25 mouse cellular contexts compared by ENCODE assay signal in genomic region chr7:74466886-74467285, GRCm38 (mm10).
DNase-seq lines count a peak whose midpoint lies in the region; ATAC-seq and TF ChIP-seq lines count a peak whose summit lies in the region.
"Had no signal": no experiment of that assay in that cellular context is flagged by ENCODE, and none has a peak within 500 bp of the region (broad histone marks: within the 10 kb centered on the region; RNA-seq: fewer than 3 reads in every experiment).

No protein-coding gene starts in this region.

- no peaks in the 10 kb centered on the region for H3K36me3 ChIP-seq in heart, adult 2 months (ENCODE audit: control insufficient read depth, insufficient read depth, low read length)
- H3K36me3 ChIP-seq in hindbrain, embryonic 10.5 days: no peaks in the 10 kb centered on the region
- no peaks in the 10 kb centered on the region for H3K36me3 ChIP-seq in hindbrain, embryonic 13.5 days
- no peaks in the 10 kb centered on the region for H3K36me3 ChIP-seq in kidney, postnatal 0 days (ENCODE audit: insufficient read depth, low read length)
- H3K36me3 ChIP-seq: forebrain, embryonic 10.5 days; intestine, embryonic 15.5 days; liver, embryonic 15.5 days; lung, embryonic 15.5 days; neural tube, embryonic 13.5 days had no signal

- 71% methylated on average over 4 of the region's 4 CpGs for WGBS in heart, adult 2 months
- 76% methylated on average over 4 of the region's 4 CpGs for WGBS in hindbrain, embryonic 10.5 days
- 79% methylated on average over 4 of the region's 4 CpGs for WGBS in hindbrain, embryonic 13.5 days
- WGBS in kidney, postnatal 0 days: 35% methylated on average over 4 of the region's 4 CpGs

- H3K9me3 ChIP-seq in hindbrain, embryonic 10.5 days: no peaks in the 10 kb centered on the region
- no peaks in the 10 kb centered on the region for H3K9me3 ChIP-seq in hindbrain, embryonic 13.5 days
- H3K9me3 ChIP-seq in kidney, postnatal 0 days (replicated peaks; ENCODE audit: low read length): no peaks in the 10 kb centered on the region
- H3K9me3 ChIP-seq: forebrain, embryonic 10.5 days; intestine, embryonic 15.5 days; liver, embryonic 15.5 days; lung, embryonic 15.5 days; neural tube, embryonic 13.5 days had no signal

- DNase-seq in heart, adult 2 months: peak in 1 of 2 experiments; percentile 24
- no peak for DNase-seq in heart, postnatal 14 days
- DNase-seq in hindbrain, embryonic 10.5 days (ENCODE audit: low spot score): no peak
- DNase-seq in kidney, adult 8-10 months: peak; percentile 17 to 43
- peak; percentile 19 for DNase-seq in kidney, postnatal 0 days (ENCODE audit: low spot score)
- DNase-seq in cerebellum, adult 8-10 months: no peak
- no peak for DNase-seq in layer of hippocampus, postnatal 25 days (ENCODE audit: extremely low spot score in 1 of 2, low spot score in 1 of 2)
- DNase-seq: adrenal gland, postnatal 25 days; cerebellum, postnatal 10 days; layer of hippocampus, postnatal 36 days; liver; lung, postnatal 4 days; retina, postnatal 1 day; right cerebral cortex, postnatal 25 days; spleen, adult 18-20 months had no signal

- TF ChIP-seq CTCF in heart, adult 2 months (IDR thresholded peaks at IDR 0.05): no peak
- TF ChIP-seq CTCF in kidney, postnatal 0 days (IDR thresholded peaks at IDR 0.05; ENCODE audit: low read depth): no peak

- H3K4me2 ChIP-seq in hindbrain, embryonic 13.5 days: no peak overlapping the region
- no peak overlapping the region for H3K4me2 ChIP-seq in kidney, postnatal 0 days (ENCODE audit: low read length)
- H3K4me2 ChIP-seq: intestine, embryonic 15.5 days; liver, embryonic 15.5 days; lung, embryonic 15.5 days; neural tube, embryonic 13.5 days had no signal

- H3K79me2 ChIP-seq in heart, adult 2 months (replicated peaks; ENCODE audit: control insufficient read depth, insufficient read depth, low read length): no peaks in the 10 kb centered on the region; the same call in 1 of the 2 replicates

- ATAC-seq in hindbrain, embryonic 13.5 days (ENCODE audit: low FRiP score): no peak
- ATAC-seq in kidney, postnatal 0 days (replicated peaks; ENCODE audit: low FRiP score, low read depth): no peak
- ATAC-seq: hindbrain, embryonic 16.5 days; intestine, embryonic 15.5 days; midbrain, embryonic 16.5 days had no signal

- TF ChIP-seq EP300 in heart, adult 2 months (IDR thresholded peaks at IDR 0.05; ENCODE audit: insufficient read depth, low read depth, low read length): no peak

- H3K4me1 ChIP-seq in heart, adult 2 months (ENCODE audit: control insufficient read depth, insufficient read depth, low read length): peaks cover 5% of the 10 kb centered on the region
- peaks cover 12% of the 10 kb centered on the region; the same call in 1 of the 2 replicates for H3K4me1 ChIP-seq in hindbrain, embryonic 10.5 days (replicated peaks)
- H3K4me1 ChIP-seq in hindbrain, embryonic 13.5 days (replicated peaks): peaks cover 26% of the 10 kb centered on the region
- peaks cover 20% of the 10 kb centered on the region for H3K4me1 ChIP-seq in kidney, postnatal 0 days (replicated peaks; ENCODE audit: insufficient read depth, low read length)
- H3K4me1 ChIP-seq: intestine, embryonic 15.5 days; liver, embryonic 15.5 days had no signal

- no peak overlapping the region for H3K4me3 ChIP-seq in heart, adult 2 months
- no peak overlapping the region for H3K4me3 ChIP-seq in hindbrain, embryonic 10.5 days
- no peak overlapping the region for H3K4me3 ChIP-seq in hindbrain, embryonic 13.5 days
- H3K4me3 ChIP-seq in kidney, postnatal 0 days (replicated peaks; ENCODE audit: low read depth, low read length): no peak overlapping the region
- H3K4me3 ChIP-seq: forebrain, embryonic 10.5 days; intestine, embryonic 15.5 days; layer of hippocampus, adult 2 months; liver, embryonic 15.5 days; lung, embryonic 15.5 days; myocyte; neural tube, embryonic 13.5 days had no signal

- no peak for TF ChIP-seq POLR2A in heart, adult 2 months (IDR thresholded peaks at IDR 0.05; ENCODE audit: insufficient read depth, low read depth, low read length)

- intact Hi-C loops in heart, adult 2 months (cut with DNase I): loop anchor here (5.0 kb wide), 1 partner anchor 45 kb away; no protein-coding TSS in a partner anchor
- intact Hi-C loops in heart, postnatal 14 days (cut with DNase I): no loop called here

- H3K27ac ChIP-seq in heart, adult 2 months: peak overlapping the region; percentile 13
- peak overlapping the region; percentile 29; the same call in 1 of the 2 replicates for H3K27ac ChIP-seq in hindbrain, embryonic 10.5 days
- no peak overlapping the region for H3K27ac ChIP-seq in hindbrain, embryonic 13.5 days
- 0 out of 2 replicates have a peak overlapping the region, but pooled peaks have one; percentile 25 for H3K27ac ChIP-seq in kidney, postnatal 0 days
- H3K27ac ChIP-seq: forebrain, embryonic 10.5 days; intestine, embryonic 15.5 days; layer of hippocampus, adult 2 months; liver, embryonic 15.5 days; lung, embryonic 15.5 days; neural tube, embryonic 13.5 days had no signal

- H3K27me3 ChIP-seq in heart, adult 2 months (ENCODE audit: control insufficient read depth, insufficient read depth, low read length): no peaks in the 10 kb centered on the region
- no peaks in the 10 kb centered on the region for H3K27me3 ChIP-seq in hindbrain, embryonic 10.5 days (ENCODE audit: insufficient read depth, poor library complexity, severe bottlenecking)
- no peaks in the 10 kb centered on the region for H3K27me3 ChIP-seq in hindbrain, embryonic 13.5 days
- H3K27me3 ChIP-seq in kidney, postnatal 0 days (ENCODE audit: insufficient read depth, low read length): no peaks in the 10 kb centered on the region
- H3K27me3 ChIP-seq: intestine, embryonic 15.5 days; liver, embryonic 15.5 days; lung, embryonic 15.5 days; neural tube, embryonic 13.5 days had no signal

- no peak overlapping the region for H3K9ac ChIP-seq in heart, adult 2 months (ENCODE audit: low read depth, low read length)
- H3K9ac ChIP-seq in hindbrain, embryonic 13.5 days: no peak overlapping the region
- H3K9ac ChIP-seq in kidney, postnatal 0 days (ENCODE audit: low read depth, low read length): no peak overlapping the region
- H3K9ac ChIP-seq: intestine, embryonic 15.5 days; liver, embryonic 15.5 days; lung, embryonic 15.5 days; neural tube, embryonic 13.5 days had no signal

Comparison
In these comparisons a context has a peak if more than half of its experiments do, and no peak if none do; other contexts are left out.
1. DNase-seq: peak in kidney, adult 8-10 months (2 of 2) and kidney, postnatal 0 days (single experiment); none in heart, postnatal 14 days (0 of 2), hindbrain, embryonic 10.5 days (single experiment), cerebellum, adult 8-10 months (single experiment) and layer of hippocampus, postnatal 25 days (0 of 2).